Mouse (Mus musculus) gastrocnemius, adult 8-10 months (tissue): Measurements from ENCODE around the gene Ruvbl2. TPM values are rescaled to one million over a fixed set of nuclear protein-coding genes. Genes with fewer than 3 reads are reported as not detected.
A peak's percentile ranks its signal among the peaks of the same experiment; 100 is the strongest.
"Not testable (repeated sequence)": the region's sequence is repeated elsewhere in the genome, so short reads cannot be mapped to it uniquely, and the experiment has no call there.

Experiments
- DNase-seq, 2 experiments: peaks; one replicate each; pipeline ENCODE4 v3.0.0; 2022; ENCODE audit warnings: low spot score in 2 of 2
- microRNA-seq: library from miRNA; unstranded; fragments of <30 nt; microRNA quantifications from one replicate; pipeline ENCODE4 v1.2.0, GENCODE M21; 2022
- total RNA-seq, 4 experiments: library from RNA; stranded (reverse); gene quantifications; 2 replicates each; pipeline ENCODE4 v1.2.4; 2022

Gene Ruvbl2
- total RNA-seq, 4 experiments from 2014 or later, result 22.4 to 28.6 (median 24.0) TPM

DNA sequence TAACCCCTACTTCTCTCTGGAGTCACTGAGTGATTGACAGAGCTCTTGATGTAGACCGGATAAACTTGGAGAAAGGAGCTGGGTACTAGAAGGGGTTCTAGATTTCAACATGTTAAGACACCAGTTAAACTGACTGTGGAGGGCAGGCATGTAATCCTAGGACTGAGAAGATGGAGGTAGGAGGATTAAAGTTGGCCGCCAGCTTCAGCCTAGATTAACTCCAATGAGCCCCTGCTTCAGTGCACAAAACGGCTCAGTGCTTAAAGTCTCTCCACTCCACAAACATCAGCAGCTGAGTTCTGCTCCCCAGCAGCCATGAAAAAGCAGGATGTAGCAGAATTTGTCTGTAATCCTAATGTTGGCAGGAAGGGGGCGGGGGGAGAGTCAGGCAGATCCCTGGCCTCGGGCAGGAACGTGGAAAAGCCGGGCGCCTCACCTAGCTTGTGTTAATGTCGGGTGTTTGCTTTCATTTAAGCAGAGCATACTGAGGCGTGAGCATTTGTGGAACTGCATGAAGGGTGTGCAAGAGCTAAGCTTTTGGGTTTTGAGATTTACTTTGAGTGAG lies 36.3 kb downstream of the Ruvbl2 start:
- DNase-seq, result no peak

DNA sequence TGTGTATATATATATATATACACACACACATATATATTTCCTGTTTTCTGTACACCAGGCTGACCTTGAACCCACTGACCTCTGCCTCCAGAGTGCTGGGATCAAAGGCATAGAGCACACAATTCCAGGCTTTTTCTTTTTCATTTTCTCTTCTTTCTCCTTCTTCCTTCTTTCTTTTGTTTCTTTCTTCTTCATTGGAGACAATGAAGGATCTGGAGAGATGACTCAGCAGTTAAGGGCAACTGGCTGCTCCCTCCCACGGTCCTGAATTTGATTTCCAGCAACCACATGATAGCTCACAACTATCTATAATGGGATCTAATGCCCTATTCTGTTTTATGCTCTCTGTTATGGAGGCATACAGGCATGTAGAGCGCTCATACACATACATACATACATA lies 41.1 kb downstream of the Ruvbl2 start:
- no peak for DNase-seq

DNA sequence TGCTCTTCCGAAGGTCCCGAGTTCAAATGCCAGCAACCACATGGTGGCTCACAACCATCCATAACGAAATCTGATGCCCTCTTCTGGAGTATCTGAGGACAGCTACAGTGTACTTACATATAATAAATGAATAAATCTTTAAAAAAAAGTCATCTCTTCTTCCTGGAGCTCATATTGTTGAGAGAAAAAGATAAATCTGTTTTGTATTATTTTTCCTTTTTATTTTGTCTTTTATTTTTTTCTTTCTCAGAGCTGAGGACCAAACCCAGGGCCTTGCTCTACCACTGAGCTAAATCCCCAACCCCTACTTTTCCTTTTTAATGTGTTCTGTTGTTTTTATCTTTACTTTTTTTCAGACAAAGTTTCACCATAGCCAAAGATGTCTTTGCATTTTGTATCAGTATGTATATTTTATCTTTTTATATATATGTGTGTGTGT lies 41.5 kb downstream of the Ruvbl2 start:
- not testable (repeated sequence) for DNase-seq

DNA sequence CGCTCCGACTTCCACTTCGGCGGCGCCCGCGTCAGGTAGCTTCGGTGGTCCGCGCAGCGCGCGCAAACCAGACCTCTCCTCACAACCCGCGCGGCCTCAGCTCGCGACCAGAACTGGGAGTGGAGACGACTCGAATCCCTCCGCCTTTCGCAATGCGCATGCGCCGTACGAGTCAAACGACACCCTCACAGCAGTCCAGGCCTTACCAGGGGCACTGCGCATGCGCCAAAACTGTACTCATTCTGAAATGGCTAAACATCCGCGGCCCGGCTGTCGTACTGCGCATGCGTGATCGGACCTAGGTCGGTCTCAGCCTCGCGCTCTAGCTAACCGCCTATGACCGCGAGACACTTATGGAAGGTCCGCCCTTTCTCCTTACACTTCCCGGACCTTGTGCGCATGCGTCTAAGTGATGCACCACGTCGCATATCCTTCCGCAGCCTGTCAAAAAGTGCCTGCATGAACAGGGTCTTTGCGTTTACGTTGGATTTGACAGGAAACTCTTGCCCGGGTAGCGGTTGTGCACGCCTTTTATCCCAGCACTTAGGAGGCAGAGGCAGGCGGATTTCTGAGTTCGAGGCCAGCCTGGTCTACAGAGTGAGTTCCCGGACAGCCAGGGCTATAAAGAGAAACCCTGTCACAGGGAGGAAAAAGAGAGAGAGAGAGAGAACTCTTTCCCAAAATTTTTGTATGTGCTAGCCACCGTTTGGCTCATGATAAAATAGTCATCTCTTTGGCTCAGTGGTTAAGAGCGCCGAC lies 42.1 kb downstream of the Ruvbl2 start, which contains the start of gene Snrnp70:
TSS of gene Snrnp70 (minus strand) at position 165 of the 759 bp plus-strand sequence.
- DNase-seq, result peak; percentile 100

DNA sequence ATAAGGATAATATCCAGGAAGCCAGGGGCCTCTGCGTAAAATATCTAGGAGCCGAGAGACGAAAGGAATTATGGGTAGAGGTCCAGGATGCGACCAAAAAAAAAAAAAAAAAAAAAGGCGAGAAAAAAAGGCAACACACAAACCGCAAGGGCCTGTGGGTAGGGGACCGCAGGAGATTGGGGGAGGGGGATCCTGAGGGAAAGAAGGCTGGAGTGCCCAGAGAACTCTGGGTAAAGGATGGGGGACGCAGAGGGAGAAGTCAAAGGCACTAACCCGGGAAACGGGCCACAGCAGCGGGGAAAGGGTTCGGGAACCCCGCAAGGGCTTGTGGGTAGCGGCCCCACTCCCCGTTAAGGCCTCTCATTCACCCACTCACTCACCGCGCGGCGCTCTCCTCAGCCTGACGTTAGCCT lies 42.8 kb downstream of the Ruvbl2 start:
- no peak for DNase-seq

DNA sequence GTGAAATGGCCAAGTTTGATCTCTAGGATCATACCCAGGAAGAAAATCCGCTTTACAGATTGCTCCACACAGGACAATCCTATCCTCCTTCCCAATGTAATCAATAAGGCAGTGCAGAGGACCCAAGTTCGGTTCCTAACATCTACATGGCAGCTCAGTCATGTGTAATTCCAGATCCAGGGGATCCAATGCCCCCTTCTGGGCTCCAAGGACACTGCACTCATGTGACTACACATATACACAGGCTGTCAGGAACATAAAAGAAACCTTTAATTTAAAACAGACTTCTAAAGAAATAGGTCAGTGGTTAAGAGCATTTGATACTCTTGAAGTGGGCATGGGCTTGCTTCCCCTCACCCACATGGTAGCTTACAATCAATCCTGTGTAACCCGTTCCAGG lies 51.8 kb downstream of the Ruvbl2 start:
- no peak for DNase-seq

DNA sequence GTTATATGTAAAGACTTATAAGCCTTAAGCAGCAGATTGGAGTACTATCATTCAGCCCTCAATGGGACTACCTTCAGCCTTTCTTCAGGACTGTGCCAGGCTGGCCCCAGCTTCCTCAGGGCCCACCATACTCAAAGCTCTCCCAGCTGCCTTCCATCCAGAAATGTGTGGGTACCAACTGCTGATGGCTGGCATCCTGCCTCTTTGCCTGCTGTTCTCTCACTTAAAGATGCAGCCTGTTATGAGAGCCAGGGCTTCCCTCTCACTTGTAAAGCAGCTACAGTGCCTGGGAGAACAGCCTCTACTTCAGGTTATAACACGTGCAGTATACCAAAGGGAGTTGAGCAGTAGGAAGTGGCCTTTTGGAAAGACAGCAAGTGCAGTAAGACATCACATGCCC lies 61.8 kb downstream of the Ruvbl2 start:
- DNase-seq, result no peak

DNA sequence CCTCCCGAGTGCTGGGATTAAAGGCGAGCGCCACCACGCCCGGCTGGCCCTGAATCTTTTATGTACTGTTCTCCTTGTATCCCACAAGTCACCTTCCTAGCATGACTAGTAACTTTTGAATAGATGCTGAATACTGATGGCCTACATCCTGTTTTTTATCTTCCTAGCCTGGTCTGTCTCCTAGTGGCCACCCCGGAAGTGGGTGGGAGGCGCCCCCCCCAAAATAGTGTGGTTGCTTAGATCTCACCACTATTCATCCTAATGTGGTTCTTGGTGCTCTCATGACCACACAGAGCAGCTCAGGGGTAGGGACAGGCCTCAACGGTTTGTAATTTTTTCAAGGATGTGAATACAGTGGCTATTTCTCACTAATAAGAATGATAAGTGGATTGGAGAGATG lies 63.3 kb downstream of the Ruvbl2 start:
- no peak for DNase-seq

DNA sequence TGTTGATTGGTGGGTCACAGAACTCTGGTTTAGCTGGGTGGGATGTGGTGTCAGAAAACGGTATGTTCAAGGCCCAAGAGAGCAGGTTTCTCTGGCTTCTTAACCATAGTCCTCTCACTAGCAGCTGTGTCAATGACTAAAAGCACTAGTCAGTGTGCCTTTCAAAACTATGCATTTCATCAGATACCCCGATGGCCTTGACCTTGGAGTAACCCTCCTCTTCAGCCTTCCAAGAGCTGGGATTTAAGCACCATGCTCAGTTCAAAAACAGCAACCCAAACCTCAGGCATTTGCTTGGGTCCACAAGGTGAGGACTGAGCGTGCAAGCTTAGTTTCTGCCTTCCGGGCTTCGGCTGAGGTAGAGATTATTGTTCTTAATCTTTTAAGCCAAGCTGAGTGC lies 65.5 kb downstream of the Ruvbl2 start:
- no peak for DNase-seq

Small RNA genes within 50 kb of the gene (microRNA-seq; reads per million reads assigned to microRNA genes)
- gene Gm22133, result not detected

Other genes with a start within 250 kb of the Ruvbl2 start
- under 1 TPM in 1 of 4 experiments, not detected in 3; 0.25 TPM for gene Ccdc155, start 233.2 kb downstream of the Ruvbl2 start, total RNA-seq
- not detected for gene Dkkl1, start 225.9 kb downstream of the Ruvbl2 start, total RNA-seq
- 1 to 10 TPM in 3 of 4 experiments, under 1 TPM in 1; 0.77 to 3.1 (median 1.7) TPM for gene Tead2, start 222.3 kb downstream of the Ruvbl2 start, total RNA-seq
- gene Cd37, start 199.0 kb downstream of the Ruvbl2 start, total RNA-seq, result 1 to 10 TPM in 3 of 4 experiments, under 1 TPM in 1; 0.15 to 2.0 (median 1.2) TPM
- not detected for gene Slc6a16, start 197.0 kb downstream of the Ruvbl2 start, total RNA-seq
- gene Slc6a21, start 160.6 kb downstream of the Ruvbl2 start, total RNA-seq, result not detected
- 10 to 100 TPM; 30.7 to 35.6 (median 32.0) TPM for gene Trpm4, start 104.3 kb downstream of the Ruvbl2 start, total RNA-seq
- 100 to 1,000 TPM; 700 to 858 (median 833) TPM for gene Hrc, start 102.8 kb downstream of the Ruvbl2 start, total RNA-seq
- under 1 TPM in 3 of 4 experiments, not detected in 1; 0.07 to 0.24 (median 0.09) TPM for gene Ppfia3, start 71.1 kb downstream of the Ruvbl2 start, total RNA-seq
- gene Lin7b, start 67.5 kb downstream of the Ruvbl2 start, total RNA-seq, result not detected
- gene Snrnp70, start 42.4 kb downstream of the Ruvbl2 start, total RNA-seq, result 10 to 100 TPM; 45.4 to 74.5 (median 59.9) TPM
- gene Kcna7, start 32.4 kb downstream of the Ruvbl2 start, total RNA-seq, result 10 to 100 TPM; 78.8 to 94.6 (median 88.3) TPM
- 1 to 10 TPM; 3.7 to 4.9 (median 4.3) TPM for gene Ntf5, start 24.4 kb downstream of the Ruvbl2 start, total RNA-seq
- gene Lhb, start 17.3 kb downstream of the Ruvbl2 start, total RNA-seq, result under 1 TPM in 2 of 4 experiments, not detected in 2; 0.46 to 0.61 TPM
- gene Gys1, start 3.3 kb downstream of the Ruvbl2 start, total RNA-seq, result 100 to 1,000 TPM; 265 to 308 (median 299) TPM
- gene Ftl1, start 21.8 kb upstream of the Ruvbl2 start, total RNA-seq, result 100 to 1,000 TPM in 3 of 4 experiments, 10 to 100 TPM in 1; 83.2 to 132 (median 121) TPM
- gene Bax, start 28.8 kb upstream of the Ruvbl2 start, total RNA-seq, result 10 to 100 TPM; 14.5 to 17.8 (median 15.3) TPM
- gene Tulp2, start 43.8 kb upstream of the Ruvbl2 start, total RNA-seq, result not detected
- gene Gm45808, start 48.7 kb upstream of the Ruvbl2 start, total RNA-seq, result 10 to 100 TPM in 3 of 4 experiments, 1 to 10 TPM in 1; 9.7 to 19.4 (median 11.8) TPM
- 10 to 100 TPM; 22.2 to 29.9 (median 27.6) TPM for gene Dhdh, start 50.7 kb upstream of the Ruvbl2 start, total RNA-seq
- 10 to 100 TPM; 51.1 to 66.1 (median 56.8) TPM for gene Nucb1, start 72.3 kb upstream of the Ruvbl2 start, total RNA-seq
- 10 to 100 TPM; 19.6 to 34.3 (median 29.4) TPM for gene Ppp1r15a, start 88.2 kb upstream of the Ruvbl2 start, total RNA-seq
- gene Plekha4, start 88.2 kb upstream of the Ruvbl2 start, total RNA-seq, result 1 to 10 TPM; 1.4 to 5.4 (median 4.6) TPM
- gene Hsd17b14, start 116.8 kb upstream of the Ruvbl2 start, total RNA-seq, result 1 to 10 TPM in 1 of 4 experiments, under 1 TPM in 2, not detected in 1; 0.52 to 2.8 (median 0.56) TPM
- gene Bcat2, start 132.1 kb upstream of the Ruvbl2 start, total RNA-seq, result 100 to 1,000 TPM in 1 of 4 experiments, 10 to 100 TPM in 3; 82.2 to 107 (median 91.8) TPM
- gene Fgf21, start 177.4 kb upstream of the Ruvbl2 start, total RNA-seq, result not detected
- gene Fut1, start 179.2 kb upstream of the Ruvbl2 start, total RNA-seq, result not detected
- gene Izumo1, start 183.7 kb upstream of the Ruvbl2 start, total RNA-seq, result not detected
- gene Rasip1, start 189.4 kb upstream of the Ruvbl2 start, total RNA-seq, result 1 to 10 TPM; 5.1 to 7.0 (median 5.3) TPM
- 10 to 100 TPM; 18.5 to 36.8 (median 28.8) TPM for gene Mamstr, start 201.9 kb upstream of the Ruvbl2 start, total RNA-seq
- gene Fut2, start 228.3 kb upstream of the Ruvbl2 start, total RNA-seq, result under 1 TPM; 0.12 to 0.29 (median 0.20) TPM
- under 1 TPM; 0.18 to 0.48 (median 0.27) TPM for gene Ntn5, start 245.9 kb upstream of the Ruvbl2 start, total RNA-seq